Mouse (Mus musculus) lung, postnatal 4 days (tissue): ENCODE measurements around the gene Gm4303.
"Not testable (repeated sequence)": the region's sequence is repeated elsewhere in the genome, so short reads cannot be mapped to it uniquely, and the experiment has no call there.

Source experiments
- DNase-seq, 2 experiments: peaks; one replicate each; pipeline ENCODE4 v3.0.0; 2021

Gm4303 gene

GRCm38 (mm10) chr10:100345672-100346071 is at the start of gene Gm4303:
Gene Gm4303, plus strand, starts transcription at chr10:100345972.
- DNase-seq: not testable (repeated sequence)

DNA sequence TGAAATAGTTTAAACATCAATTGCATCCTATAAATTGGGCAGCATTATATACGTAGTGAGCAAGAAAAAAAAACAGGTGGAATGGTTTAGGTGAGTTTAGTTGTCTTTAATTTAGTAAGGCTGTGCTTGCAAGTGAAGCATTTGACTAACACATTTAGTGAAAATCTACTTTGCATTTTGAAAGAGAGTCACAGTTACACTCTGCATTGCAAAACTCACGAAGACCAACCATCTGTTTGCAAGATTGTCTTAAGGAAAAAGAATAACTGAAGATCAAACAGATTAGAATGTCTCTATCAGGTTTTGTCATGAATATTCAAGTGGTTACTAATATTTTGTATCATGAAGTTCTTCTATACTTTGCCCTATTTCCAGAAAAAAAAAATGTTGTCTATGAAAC is 49.7 kb upstream of the Gm4303 start:
- DNase-seq: no peak

DNA sequence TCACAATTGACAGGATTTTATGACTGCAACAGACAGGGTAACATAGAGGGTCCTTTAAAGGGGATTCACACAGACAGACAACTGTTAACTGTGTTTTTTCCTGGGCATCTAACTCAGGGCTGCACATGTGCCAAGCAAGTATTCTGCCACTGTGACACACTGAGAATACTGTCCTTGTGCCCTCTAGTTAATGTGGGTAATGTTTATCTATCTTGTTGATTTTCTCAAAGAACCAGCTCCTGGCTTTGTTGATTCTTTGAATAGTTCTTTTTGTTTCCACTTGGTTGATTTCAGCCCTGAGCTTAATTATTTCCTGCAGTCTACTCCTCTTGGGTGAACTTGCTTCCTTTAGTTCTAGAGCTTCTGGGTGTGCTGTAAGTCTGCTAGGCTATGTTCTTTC is 45.7 kb upstream of the Gm4303 start:
- DNase-seq: not testable (repeated sequence)

DNA sequence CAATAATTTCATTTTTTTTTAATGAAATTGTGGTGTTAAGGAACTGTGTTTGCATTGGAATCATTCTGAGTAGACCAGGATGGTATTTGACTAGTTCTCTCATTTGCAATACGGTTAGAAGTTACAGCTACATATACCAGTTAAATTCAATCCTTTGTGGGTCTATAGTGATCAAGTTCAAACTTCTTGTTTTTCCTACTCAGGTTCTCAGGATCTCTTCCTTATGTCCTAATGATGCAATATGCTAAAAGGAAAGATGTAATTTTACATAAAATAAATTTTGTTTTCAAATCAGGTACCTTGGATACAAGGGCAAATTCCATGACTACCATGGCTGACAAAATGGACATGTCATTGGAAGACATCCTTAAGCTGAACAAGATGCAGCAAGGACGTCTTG is 10.4 kb upstream of the Gm4303 start, which contains the start of gene Gm4301:
Gene Gm4301, plus strand, starts transcription at position 301 of the 400 bp plus-strand sequence.
- not testable (repeated sequence) for DNase-seq

DNA sequence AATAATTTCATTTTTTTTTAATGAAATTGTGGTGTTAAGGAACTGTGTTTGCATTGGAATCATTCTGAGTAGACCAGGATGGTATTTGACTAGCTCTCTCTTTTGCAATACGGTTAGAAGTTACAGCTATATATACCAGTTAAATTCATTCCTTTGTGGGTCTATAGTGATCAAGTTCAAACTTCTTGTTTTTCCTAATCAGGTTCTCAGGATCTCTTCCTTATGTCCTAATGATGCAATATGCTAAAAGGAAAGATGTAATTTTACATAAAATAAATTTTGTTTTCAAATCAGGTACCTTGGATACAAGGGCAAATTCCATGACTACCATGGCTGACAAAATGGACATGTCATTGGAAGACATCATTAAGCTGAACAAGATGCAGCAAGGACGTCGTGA is 5.2 kb upstream of the Gm4303 start, which contains the start of gene Gm4302:
Gene Gm4302, plus strand, starts transcription at position 301 of the 400 bp plus-strand sequence.
- not testable (repeated sequence) for DNase-seq

DNA sequence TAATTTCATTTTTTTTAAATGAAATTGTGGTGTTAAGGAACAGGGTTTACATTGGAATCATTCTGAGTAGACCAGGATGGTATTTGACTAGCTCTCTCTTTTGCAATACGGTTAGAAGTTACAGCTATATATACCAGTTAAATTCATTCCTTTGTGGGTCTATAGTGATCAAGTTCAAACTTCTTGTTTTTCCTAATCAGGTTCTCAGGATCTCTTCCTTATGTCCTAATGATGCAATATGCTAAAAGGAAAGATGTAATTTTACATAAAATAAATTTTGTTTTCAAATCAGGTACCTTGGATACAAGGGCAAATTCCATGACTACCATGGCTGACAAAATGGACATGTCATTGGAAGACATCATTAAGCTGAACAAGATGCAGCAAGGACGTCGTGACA is 5.0 kb downstream of the Gm4303 start, which contains the start of gene Gm4305:
Gene Gm4305, plus strand, starts transcription at position 301 of the 400 bp plus-strand sequence.
- not testable (repeated sequence) for DNase-seq

- peak; percentile 16 to 33 for DNase-seq
Measured at GRCm38 (mm10) chr10:100356841-100357240, 11.1 kb downstream of the Gm4303 start.

GRCm38 (mm10) chr10:100361038-100361437 is 15.3 kb downstream of the Gm4303 start, which contains the start of gene Gm4307:
Gene Gm4307, plus strand, starts transcription at chr10:100361338.
- not testable (repeated sequence) for DNase-seq

DNA sequence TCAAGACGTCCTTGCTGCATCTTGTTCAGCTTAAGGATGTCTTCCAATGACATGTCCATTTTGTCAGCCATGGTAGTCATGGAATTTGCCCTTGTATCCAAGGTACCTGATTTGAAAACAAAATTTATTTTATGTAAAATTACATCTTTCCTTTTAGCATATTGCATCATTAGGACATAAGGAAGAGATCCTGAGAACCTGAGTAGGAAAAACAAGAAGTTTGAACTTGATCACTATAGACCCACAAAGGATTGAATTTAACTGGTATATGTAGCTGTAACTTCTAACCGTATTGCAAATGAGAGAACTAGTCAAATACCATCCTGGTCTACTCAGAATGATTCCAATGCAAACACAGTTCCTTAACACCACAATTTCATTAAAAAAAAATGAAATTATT is 36.7 kb downstream of the Gm4303 start, which contains the start of gene Gm4312:
Gene Gm4312, minus strand, starts transcription at position 101 of the 400 bp plus-strand sequence.
- not testable (repeated sequence) for DNase-seq
